Mouse (Mus musculus): Measurements from ENCODE around the gene Sqstm1.
"Not testable (repeated sequence)": the region's sequence is repeated elsewhere in the genome, so short reads cannot be mapped to it uniquely, and the experiment has no call there.

The Sqstm1 gene

DNA sequence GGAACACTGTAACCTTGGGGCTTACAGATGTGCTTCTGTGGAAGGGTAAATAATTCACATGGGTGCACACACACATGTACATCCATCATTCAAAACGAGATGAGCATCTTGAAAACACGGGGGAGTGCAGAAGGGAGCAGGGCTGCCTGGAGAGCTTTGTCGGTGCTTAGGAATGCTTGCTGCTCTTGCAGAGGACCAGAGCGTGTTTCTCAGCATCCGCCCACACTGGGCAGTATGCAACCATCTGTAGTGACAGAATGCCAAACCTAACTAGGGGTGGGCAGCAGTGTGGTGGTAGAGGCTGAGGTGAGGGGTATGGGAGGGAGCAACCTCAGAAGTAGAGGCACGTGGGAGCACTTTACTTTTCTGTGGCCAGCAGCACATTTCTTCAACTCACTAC is 33.5 kb downstream of the Sqstm1 start:
- DNase-seq (ENCODE audit: low read depth, low spot score) = peak; percentile 68

DNA sequence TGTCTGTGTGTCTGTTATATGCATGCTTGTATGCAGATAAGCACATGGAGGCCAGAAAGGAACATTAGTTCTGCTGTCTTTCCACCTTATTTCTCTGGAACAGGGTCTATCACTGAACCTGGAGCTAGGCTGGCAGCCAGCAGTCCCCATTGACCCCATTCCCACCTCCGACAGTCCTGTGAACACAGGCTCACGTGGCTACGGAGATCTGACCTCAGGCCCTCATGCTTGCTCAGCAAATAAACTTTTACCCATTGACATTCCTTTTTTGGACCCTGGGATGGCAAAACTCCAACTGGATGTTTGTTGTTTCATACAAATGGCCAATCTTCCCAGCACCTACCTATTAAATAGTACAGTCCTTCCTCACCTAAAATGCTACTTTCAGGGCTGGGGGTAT is 34.3 kb downstream of the Sqstm1 start:
- no peak for DNase-seq (ENCODE audit: low read depth, low spot score)

DNA sequence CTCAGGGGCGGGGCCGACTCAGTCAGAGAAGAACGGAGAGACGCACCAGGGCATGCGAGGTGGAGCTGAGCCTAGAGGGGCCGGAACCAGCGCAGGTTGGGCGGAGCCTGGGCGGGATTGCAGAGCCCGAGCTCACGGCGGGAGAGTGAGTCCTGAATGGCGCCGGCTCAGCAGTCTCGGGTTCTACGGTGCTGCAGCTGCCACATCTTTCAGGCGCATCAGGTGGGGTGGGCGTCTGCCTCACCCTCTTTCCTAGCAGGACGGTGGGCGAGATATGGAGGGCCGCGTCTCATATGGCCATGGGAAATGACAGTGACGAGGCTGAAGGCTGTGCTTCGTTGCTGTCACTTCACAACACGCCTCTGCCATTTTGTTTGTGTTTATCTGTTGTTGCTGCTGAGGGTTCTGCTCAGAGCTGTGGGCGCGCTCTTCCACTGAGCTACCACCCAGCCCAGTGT is 35.9 kb downstream of the Sqstm1 start:
- peak; percentile 98 for DNase-seq (ENCODE audit: low read depth, low spot score)

DNA sequence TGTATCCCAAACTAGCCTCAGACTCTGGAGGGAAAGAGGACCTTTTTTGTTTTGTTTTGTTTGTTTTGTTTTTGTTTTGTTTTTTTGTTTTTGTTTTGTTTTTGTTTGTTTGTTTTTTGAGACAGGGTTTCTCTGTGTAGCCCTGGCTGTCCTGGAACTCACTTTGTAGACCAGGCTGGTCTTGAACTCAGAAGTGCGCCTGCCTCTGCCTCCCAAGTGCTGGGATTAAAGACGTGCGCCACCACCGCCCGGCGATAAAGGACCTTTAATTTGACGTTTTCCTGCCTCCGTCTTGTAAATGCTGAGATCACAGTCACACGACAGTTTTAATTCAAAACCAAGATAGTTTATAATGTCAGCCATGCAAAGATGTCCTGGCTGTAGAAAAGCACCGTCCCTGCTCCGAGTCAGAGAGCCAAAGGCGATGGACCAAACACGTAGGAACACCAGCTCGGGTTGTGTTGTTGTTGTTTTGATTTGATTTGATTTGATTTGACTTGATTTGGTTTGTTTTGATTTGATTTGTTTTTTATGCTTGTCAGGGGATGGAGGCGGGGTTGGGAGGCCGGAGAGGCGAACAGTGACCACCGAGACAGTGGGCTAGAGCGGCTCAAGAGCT is 36.4 kb downstream of the Sqstm1 start, which contains the start of gene Mrnip:
Gene Mrnip (plus strand): TSS at position 334 of the 619 bp plus-strand sequence.
- not testable (repeated sequence) for DNase-seq (ENCODE audit: low read depth, low spot score)

DNA sequence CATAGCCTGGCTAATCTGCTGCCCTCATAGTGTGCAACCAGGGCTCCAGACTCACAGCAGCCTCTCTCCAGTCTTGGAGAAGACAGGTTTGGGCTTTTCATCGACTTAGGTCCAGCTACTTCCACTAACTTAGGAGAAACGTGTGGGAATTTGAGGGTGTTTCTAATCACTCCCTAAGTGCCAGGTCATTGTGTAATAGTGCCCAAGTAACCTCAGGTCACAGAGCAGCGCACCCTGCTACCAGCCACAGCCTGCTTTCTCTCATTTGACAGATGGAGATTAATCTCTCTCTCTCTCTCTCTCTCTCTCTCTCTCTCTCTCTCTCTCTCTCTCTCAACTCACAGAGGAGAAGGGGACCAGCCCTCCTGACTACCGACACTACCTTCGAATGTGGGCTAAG is 42.3 kb downstream of the Sqstm1 start:
- DNase-seq (ENCODE audit: low read depth, low spot score) = no peak

DNA sequence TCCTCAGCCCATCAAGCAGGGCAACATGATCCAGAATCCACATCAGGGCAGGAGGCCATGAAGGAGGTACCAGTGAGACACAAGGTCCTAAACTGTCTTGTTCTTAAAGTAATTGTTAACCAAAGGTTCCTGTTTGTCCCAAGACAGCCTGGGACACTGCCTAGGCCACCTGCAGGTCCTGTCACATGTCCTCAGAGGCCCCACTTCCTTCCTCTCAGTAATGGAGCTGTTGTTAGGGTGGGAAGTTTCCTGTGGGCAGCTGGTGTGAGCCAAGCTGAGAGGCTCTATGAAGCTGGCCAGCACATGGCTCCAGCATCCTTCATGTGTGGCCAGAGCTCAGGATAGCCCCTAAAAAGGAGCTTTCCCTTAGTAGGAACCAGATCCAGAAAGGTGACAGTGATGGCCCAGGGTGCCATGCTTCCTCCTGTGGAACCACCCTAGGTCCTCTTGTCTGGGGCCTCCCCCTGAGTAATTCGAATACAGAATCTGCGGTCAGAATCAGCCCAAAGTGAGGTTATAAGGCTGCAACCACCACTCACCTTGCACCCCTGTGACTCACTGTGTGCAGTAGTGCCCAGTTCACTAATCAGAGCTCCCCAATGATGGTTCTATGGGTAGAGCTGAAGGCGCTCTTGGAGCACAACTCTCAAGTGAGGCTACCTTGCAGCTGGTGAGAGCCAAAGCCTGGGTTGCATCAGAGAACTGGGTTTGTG is 48.1 kb downstream of the Sqstm1 start:
- DNase-seq (ENCODE audit: low read depth, low spot score) = no peak

DNA sequence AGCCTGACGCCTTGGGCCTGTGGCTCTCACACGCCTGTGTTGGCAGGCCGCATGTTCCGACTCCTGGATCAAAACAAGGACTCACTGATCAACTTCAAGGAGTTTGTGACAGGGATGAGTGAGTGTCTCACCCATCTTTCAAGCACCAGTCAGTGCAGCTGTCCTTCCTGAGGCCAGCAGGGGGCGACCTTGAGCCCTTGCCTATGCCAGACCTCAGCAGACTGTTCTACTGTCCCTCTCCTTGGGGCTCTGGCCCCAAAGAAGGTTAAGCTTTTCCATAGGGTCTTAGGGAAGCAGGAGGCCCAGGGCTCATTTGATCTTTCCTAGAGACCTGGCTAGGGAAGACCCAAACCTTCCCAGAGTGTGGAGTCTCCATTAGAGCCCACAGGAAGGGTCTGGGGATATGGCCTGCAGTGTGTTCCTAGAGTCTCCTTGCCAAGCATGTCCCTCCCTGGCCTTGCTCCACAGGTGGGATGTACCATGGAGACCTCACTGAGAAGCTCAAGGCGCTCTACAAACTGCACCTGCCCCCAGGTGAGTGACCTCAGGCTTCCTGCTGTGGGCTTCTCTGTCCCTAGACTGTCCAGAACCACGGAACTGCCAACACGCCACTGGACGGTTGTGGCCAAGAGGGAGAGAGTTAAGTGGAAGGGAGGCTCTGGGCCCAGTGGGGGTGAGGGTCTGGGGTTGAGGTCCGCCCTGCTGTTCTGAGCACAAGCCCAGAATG is 48.9 kb downstream of the Sqstm1 start:
- no peak for DNase-seq (ENCODE audit: low read depth, low spot score)

DNA sequence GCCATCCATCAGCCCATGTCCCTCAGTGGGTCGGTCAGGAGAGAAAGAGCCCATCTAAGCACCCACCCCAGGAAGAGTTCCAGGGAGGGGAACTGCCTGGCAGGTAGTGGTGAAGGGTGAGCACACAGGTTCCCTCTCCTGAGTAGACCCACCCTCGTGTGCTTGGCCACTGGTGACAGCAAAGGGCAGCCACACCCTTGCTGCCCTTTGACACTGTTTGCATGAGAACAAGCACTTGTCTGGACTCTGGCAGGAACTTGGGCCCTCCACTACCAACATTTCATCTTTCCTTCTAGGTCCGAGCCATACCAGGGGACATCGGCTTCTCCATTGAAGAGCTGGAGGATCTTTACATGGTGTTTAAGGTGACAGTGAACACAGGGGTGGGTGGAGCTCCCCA is 51.3 kb downstream of the Sqstm1 start:
- no peak for DNase-seq (ENCODE audit: low read depth, low spot score)

DNA sequence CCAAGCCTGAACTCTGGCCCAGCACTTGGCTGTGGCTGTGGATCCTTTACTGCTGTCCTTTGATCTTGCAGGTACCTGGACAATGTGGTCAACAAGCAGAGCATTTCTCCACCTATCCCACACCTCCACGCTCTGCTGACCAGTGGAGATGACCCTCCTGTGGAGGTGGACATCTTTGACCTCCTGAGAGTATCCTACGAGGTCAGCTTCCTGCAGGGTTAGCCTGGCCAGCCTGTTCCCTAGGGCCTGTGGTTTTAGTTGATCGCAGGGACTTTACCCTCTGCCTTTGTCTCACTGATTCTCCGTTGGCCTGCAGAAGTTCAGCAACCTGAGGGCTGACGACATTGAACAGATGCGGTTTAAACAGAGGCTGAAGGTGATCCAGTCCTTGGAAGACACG is 52.3 kb downstream of the Sqstm1 start:
- DNase-seq (ENCODE audit: low read depth, low spot score) = no peak

DNA sequence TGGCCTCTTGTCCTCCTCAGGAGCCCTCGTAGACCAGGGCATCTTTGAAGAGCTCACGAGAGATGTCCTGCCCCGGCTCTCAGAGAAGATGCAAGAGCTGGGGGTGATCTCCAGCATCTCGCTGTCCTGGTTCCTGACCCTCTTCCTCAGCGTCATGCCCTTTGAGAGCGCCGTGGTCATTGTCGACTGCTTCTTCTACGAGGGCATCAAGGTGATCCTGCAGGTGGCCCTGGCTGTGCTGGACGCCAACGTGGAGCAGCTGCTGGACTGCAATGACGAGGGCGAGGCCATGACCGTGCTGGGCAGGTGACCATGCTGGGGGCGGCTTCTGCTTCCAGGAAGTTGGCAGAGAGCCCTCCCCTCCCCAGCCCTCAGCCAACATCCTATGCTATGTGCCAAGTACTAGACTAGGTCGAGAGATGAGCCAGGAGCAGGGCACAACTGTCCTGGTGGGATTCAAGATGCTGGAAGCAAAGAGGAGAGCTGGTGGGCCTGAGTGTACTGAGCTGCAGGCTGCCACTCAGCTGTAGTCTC is 53.8 kb downstream of the Sqstm1 start:
- DNase-seq (ENCODE audit: low read depth, low spot score) = no peak

DNA sequence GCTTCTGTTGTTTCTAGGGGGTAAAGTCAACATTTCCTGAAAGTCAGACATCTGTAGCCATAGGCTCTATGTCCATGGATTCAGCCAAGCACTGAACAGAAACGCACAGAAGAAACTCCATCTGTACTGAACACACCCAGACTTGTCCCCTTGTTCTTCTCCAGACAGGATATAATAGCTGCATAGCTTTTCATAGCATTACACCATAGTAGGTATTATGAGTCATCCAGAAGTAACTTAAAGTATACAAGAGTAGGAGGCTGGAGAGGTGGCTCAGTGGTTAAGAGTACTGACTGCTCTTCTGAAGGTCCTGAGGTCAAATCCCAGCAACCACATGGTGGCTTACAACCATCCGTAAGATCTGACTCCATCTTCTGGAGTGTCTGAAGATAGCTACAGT is 54.8 kb downstream of the Sqstm1 start:
- no peak for DNase-seq (ENCODE audit: low read depth, low spot score)

DNA sequence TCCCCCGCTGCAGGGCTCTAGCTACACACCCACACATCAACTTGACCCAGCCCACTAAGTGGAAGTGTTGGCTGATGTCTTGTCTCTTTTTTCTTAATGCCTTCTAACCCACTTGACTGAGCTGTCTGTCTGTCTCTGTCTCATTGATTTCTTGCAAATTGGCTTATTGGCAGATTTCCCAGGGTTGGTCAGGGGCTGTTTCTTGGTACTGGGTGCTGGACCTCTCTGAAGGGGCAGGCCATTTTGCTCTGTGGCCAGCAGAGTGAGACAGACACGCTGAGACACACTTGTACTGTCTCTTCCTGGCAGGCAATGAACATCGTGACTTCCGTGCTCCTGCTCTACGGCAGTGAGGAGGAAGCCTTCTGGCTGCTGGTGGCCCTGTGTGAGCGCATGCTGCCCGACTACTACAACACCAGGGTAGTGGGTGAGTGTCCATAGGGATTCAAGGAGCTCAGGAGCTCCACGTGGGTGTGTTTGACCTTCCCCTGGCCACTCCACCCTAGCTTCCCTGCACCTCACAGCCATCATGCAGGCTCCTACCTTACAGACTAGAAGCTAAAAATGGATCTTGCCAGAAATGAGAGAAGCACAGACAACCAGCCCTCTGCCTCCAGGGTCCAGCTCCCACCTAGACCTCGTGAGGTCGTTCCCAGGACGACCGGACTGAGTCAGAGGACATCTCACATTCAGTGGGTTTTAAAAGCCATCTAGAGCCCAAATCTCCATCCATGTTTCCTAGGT is 55.7 kb downstream of the Sqstm1 start:
- DNase-seq (ENCODE audit: low read depth, low spot score) = no peak

DNA sequence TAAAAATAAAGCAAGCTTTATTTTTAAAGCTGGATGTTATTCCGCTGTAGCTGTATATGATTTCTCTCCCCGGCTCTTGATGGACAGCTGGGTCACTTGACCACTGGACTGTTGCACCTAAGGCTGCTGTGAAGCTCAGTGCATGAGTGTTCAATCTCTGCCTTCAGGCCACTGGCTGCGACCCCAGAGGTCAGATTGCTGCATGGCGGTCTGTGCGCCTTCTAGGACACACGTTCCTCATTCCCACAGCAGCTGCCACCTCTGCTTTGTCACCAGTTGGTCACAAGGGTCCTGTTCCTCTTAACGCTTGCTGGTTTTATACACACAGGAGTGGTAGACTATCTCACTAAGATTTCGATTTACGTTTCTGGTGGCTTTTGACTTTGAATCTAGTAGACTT is 56.5 kb downstream of the Sqstm1 start:
- no peak for DNase-seq (ENCODE audit: low read depth, low spot score)

DNA sequence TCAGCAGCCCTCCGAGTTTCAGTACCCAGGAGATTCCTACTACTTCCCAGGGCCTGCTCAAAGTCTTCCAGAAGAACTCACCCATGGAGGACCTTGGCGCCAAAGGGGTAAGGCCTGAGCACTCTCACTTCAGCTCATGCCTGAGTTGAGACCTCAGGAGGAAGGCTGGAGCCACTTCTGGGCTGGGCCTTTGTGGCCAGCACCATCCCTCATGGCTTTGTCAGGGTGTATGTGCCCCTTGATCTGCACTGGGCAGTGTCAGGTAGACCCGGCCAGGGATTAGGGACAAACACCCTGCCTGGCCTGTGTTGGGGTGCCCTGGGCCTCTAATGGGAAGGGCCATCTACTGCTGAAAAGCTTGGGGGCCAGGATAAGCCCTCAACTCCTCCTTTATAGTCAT is 59.3 kb downstream of the Sqstm1 start:
- DNase-seq (ENCODE audit: low read depth, low spot score) = no peak

DNA sequence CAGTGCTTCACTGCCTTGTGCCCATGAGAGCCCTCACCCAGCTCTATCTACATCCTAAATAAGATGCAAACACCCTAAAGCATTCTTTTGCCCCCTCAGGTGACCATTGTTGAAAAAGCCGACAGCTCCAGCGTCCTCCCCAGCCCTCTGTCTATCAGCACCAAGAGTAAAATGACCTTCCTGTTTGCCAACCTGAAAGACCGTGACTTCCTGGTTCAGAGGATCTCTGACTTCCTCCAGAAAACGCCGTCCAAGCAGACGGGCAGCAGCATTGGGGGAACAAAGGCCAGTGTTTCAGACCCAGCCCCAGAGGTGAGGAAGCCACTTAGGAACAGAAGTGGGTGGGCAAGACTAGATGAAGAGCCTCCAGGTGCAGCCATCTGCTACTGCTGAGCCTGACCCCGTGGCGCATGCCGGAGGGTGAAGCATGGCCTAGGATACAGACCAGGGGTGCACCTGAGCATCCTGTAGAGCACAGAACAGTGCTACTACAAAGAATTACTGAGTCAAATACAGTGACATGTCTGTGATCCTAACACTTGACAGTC is 61.0 kb downstream of the Sqstm1 start:
- no peak for DNase-seq (ENCODE audit: low read depth, low spot score)

Data from telencephalon, adult 2 months (tissue).